Comparison of ENCODE assay signal across 9 mouse cellular contexts in the genomic region with DNA sequence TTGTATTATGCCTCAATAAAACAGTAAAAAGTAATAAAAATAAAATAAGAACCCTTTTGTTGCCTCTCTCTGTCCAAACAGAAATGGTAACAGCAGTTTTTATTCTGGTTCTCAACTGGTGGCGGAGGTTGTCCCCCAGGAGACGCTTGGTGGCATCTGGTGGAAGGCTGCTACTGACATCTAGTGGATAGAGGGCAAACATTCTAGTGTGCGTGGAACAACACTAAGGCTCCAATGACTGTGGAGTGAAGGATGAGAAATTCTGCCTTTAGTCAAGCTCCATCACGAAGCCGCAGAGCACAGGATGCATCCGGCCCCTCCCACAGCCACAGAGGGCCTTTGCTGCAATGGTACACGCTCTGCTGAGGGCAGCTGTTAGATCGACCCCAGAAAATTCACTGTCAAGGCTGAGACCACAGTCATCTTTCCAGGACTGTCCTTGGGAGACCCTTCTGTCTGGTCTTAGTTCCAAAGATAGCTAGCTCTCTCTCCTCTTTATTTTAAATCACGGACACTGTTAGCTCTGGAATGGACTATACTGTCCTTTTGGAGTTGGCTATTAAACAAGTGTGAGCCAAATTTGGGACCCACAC. TPM values are rescaled to one million over a fixed set of nuclear protein-coding genes. Genes with fewer than 3 reads are reported as not detected.
DNase-seq lines count a peak whose midpoint lies in the region; ATAC-seq and TF ChIP-seq lines count a peak whose summit lies in the region.
"Had no signal": no experiment of that assay in that cellular context is flagged by ENCODE, and none has a peak within 500 bp of the region (broad histone marks: within the 10 kb centered on the region; RNA-seq: fewer than 3 reads in every experiment).

No protein-coding gene starts in this region.

- H3K36me3 ChIP-seq in intestine, postnatal 0 days (ENCODE audit: control insufficient read depth, insufficient read depth) = no peaks in the 10 kb centered on the region
- no peaks in the 10 kb centered on the region for H3K36me3 ChIP-seq in midbrain, embryonic 15.5 days (replicated peaks)
- H3K36me3 ChIP-seq in testis, adult 2 months (ENCODE audit: control insufficient read depth, insufficient read depth, low read length) = no peaks in the 10 kb centered on the region

- peak; percentile 97 for TF ChIP-seq CTCF in intestine, postnatal 0 days (IDR thresholded peaks at IDR 0.05; ENCODE audit: low read depth)
- TF ChIP-seq CTCF in testis, adult 2 months (IDR thresholded peaks at IDR 0.05; ENCODE audit: control insufficient read depth, insufficient read depth, insufficient replicate concordance, low read depth, low read length) = peak; percentile 46; the same call in 1 of the 2 replicates

- ATAC-seq in intestine, postnatal 0 days = peak; percentile 63
- ATAC-seq in midbrain, embryonic 15.5 days (replicated peaks) = peak; percentile 92

- no peak for TF ChIP-seq POLR2A in testis, adult 2 months (IDR thresholded peaks at IDR 0.05; ENCODE audit: control insufficient read depth, low read depth, low read length)

- no peak overlapping the region for H3K4me2 ChIP-seq in intestine, postnatal 0 days (replicated peaks; ENCODE audit: low read depth)
- no peak overlapping the region for H3K4me2 ChIP-seq in midbrain, embryonic 15.5 days

- 25% methylated on average over 9 of the region's 9 CpGs for WGBS in intestine, postnatal 0 days
- 21% methylated on average over 9 of the region's 9 CpGs for WGBS in midbrain, embryonic 15.5 days

- H3K4me1 ChIP-seq in intestine, postnatal 0 days (replicated peaks; ENCODE audit: control insufficient read depth, insufficient read depth, low read length) = no peaks in the 10 kb centered on the region
- H3K4me1 ChIP-seq in midbrain, embryonic 15.5 days = no peaks in the 10 kb centered on the region
- H3K4me1 ChIP-seq in testis, adult 2 months (ENCODE audit: control insufficient read depth, insufficient read depth, low read length) = no peaks in the 10 kb centered on the region

- intact Hi-C loops in left cerebral cortex, postnatal 4 days (cut with DNase I) = loop anchor here (10.0 kb wide), 1 partner anchor 133 kb away; no protein-coding TSS in a partner anchor

- H3K9ac ChIP-seq in intestine, postnatal 0 days (ENCODE audit: low read depth, low read length) = no peak overlapping the region
- H3K9ac ChIP-seq in midbrain, embryonic 15.5 days = 0 out of 2 replicates have a peak overlapping the region, but pooled peaks have one; percentile 27

- peak; percentile 39 for DNase-seq in urinary bladder, postnatal 14 days (ENCODE audit: low spot score)
- no peak for DNase-seq in urinary bladder, adult 2 months (ENCODE audit: low spot score)
- DNase-seq in cerebellum, adult 9-11 months = peak; percentile 60
- peak; percentile 31 to 39 for DNase-seq in frontal cortex, postnatal 14 days (ENCODE audit: low spot score in 2 of 2)
- peak; percentile 66 for DNase-seq in left cerebral cortex, postnatal 4 days

- no peaks in the 10 kb centered on the region for H3K9me3 ChIP-seq in intestine, postnatal 0 days (ENCODE audit: control insufficient read depth)
- H3K9me3 ChIP-seq in midbrain, embryonic 15.5 days = no peaks in the 10 kb centered on the region

- no peak overlapping the region for H3K27ac ChIP-seq in intestine, postnatal 0 days (ENCODE audit: low read depth, low read length)
- no peak overlapping the region for H3K27ac ChIP-seq in midbrain, embryonic 15.5 days
- H3K27ac ChIP-seq in testis, adult 2 months (ENCODE audit: control insufficient read depth, insufficient read depth, low read depth, low read length) = no peak overlapping the region

- H3K4me3 ChIP-seq in intestine, postnatal 0 days (ENCODE audit: low read depth, low read length) = no peak overlapping the region
- no peak overlapping the region for H3K4me3 ChIP-seq in midbrain, embryonic 15.5 days
- H3K4me3 ChIP-seq in testis, adult 2 months (ENCODE audit: control insufficient read depth, low read depth, low read length) = no peak overlapping the region
- H3K4me3 ChIP-seq: erythroblast, embryonic 14.5 days had no signal

- H3K27me3 ChIP-seq in intestine, postnatal 0 days (replicated peaks; ENCODE audit: control insufficient read depth, insufficient read depth, low read length) = no peaks in the 10 kb centered on the region
- H3K27me3 ChIP-seq in midbrain, embryonic 15.5 days (replicated peaks) = no peaks in the 10 kb centered on the region
- H3K27me3 ChIP-seq in testis, adult 2 months (ENCODE audit: control insufficient read depth, insufficient read depth, low read length) = no peaks in the 10 kb centered on the region

RNA-seq across cellular contexts. Expression of a gene that starts 11.6 kb away (rescaled TPM):
- not detected in 2 replicates for polyA plus RNA-seq in urinary bladder, adult 2 months (2012; rRNA removed)
- polyA plus RNA-seq in intestine, postnatal 0 days (2015; fragmentation: Nextera tagmentation; extraction: Ambion mirVana) = not detected in 2 replicates
- total RNA-seq in left cerebral cortex, postnatal 4 days (2021) = not detected
- polyA plus RNA-seq in midbrain, embryonic 15.5 days (2015; fragmentation: Nextera tagmentation; extraction: Ambion mirVana) = not detected in 2 replicates
- not detected in 2 replicates for polyA plus RNA-seq in testis, adult 2 months (2012; rRNA removed)
- polyA plus RNA-seq: erythroblast, embryonic 14.5 days had no signal

RNA-seq across cellular contexts. Expression of a gene that starts 16.8 kb away (rescaled TPM):
- 0.65 and 1.1 TPM in 2 replicates for polyA plus RNA-seq in urinary bladder, adult 2 months (2012; rRNA removed)
- polyA plus RNA-seq in intestine, postnatal 0 days (2015; fragmentation: Nextera tagmentation; extraction: Ambion mirVana) = 232 and 250 TPM in 2 replicates
- total RNA-seq in left cerebral cortex, postnatal 4 days (2021) = not detected
- polyA plus RNA-seq in midbrain, embryonic 15.5 days (2015; fragmentation: Nextera tagmentation; extraction: Ambion mirVana) = not detected in 2 replicates
- 1.3 and 1.6 TPM in 2 replicates for polyA plus RNA-seq in testis, adult 2 months (2012; rRNA removed)
- polyA plus RNA-seq: erythroblast, embryonic 14.5 days had no signal

RNA-seq across cellular contexts. Expression of a gene that starts 33.0 kb away (rescaled TPM):
- polyA plus RNA-seq in urinary bladder, adult 2 months (2012; rRNA removed) = not detected in 2 replicates
- not detected in 2 replicates for polyA plus RNA-seq in intestine, postnatal 0 days (2015; fragmentation: Nextera tagmentation; extraction: Ambion mirVana)
- not detected for total RNA-seq in left cerebral cortex, postnatal 4 days (2021)
- polyA plus RNA-seq in midbrain, embryonic 15.5 days (2015; fragmentation: Nextera tagmentation; extraction: Ambion mirVana) = not detected in 2 replicates
- polyA plus RNA-seq in testis, adult 2 months (2012; rRNA removed) = not detected in 2 replicates
- polyA plus RNA-seq: erythroblast, embryonic 14.5 days had no signal

RNA-seq across cellular contexts. Expression of a gene that starts 44.0 kb away (rescaled TPM):
- 44.5 TPM in 2 replicates for polyA plus RNA-seq in urinary bladder, adult 2 months (2012; rRNA removed)
- polyA plus RNA-seq in intestine, postnatal 0 days (2015; fragmentation: Nextera tagmentation; extraction: Ambion mirVana) = 3.1 and 3.6 TPM in 2 replicates
- 1 to 10 TPM; 8.9 to 9.1 TPM for total RNA-seq in left cerebral cortex, postnatal 4 days (2021)
- 5.1 and 5.5 TPM in 2 replicates for polyA plus RNA-seq in midbrain, embryonic 15.5 days (2015; fragmentation: Nextera tagmentation; extraction: Ambion mirVana)
- 19.0 and 19.1 TPM in 2 replicates for polyA plus RNA-seq in testis, adult 2 months (2012; rRNA removed)
- polyA plus RNA-seq: erythroblast, embryonic 14.5 days had no signal

RNA-seq across cellular contexts. Expression of a gene that starts 53.8 kb away (rescaled TPM):
- polyA plus RNA-seq in urinary bladder, adult 2 months (2012; rRNA removed) = 286 and 328 TPM in 2 replicates
- polyA plus RNA-seq in intestine, postnatal 0 days (2015; fragmentation: Nextera tagmentation; extraction: Ambion mirVana) = 248 and 257 TPM in 2 replicates
- total RNA-seq in left cerebral cortex, postnatal 4 days (2021) = 10 to 100 TPM; 90.7 to 91.9 TPM
- 259 and 262 TPM in 2 replicates for polyA plus RNA-seq in midbrain, embryonic 15.5 days (2015; fragmentation: Nextera tagmentation; extraction: Ambion mirVana)
- 97.9 and 108 TPM in 2 replicates for polyA plus RNA-seq in testis, adult 2 months (2012; rRNA removed)

Comparison
In these comparisons a context has a peak if more than half of its experiments do, and no peak if none do; other contexts are left out.
1. RNA of a gene that starts 16.8 kb away (polyA plus RNA-seq): 232 to 250 TPM in intestine, postnatal 0 days; 1.3 to 1.6 TPM in testis, adult 2 months, 0.65 to 1.1 TPM in urinary bladder, adult 2 months and not detected in midbrain, embryonic 15.5 days; every median in the first group is over 10 times any median in the second.